Mouse (Mus musculus) MEL (cell line): ENCODE results near the gene Coro2b.

ENCODE experiments used
- CHD2 ChIP-seq: IDR thresholded peaks from 2 replicates; pipeline ENCODE4 v1.6.1; 2011; ENCODE audit warnings: low read length, improper control_type of control experiment
- CTCF ChIP-seq, 3 experiments: IDR thresholded peaks in 2 of 3; conservative IDR thresholded peaks in 1 of 3; 2 replicates each; pipeline ENCODE4 v1.5.1; 2011 to 2012; ENCODE audit warnings: low read length in 3 of 3, low read depth in 2 of 3, mild to moderate bottlenecking in 2 of 3, improper control_type of control experiment in 1 of 3, inconsistent platforms in 1 of 3, mixed read lengths in 1 of 3, moderate library complexity in 1 of 3; ENCODE audit not compliant: control insufficient read depth in 1 of 3, insufficient read depth in 1 of 3, poor library complexity in 1 of 3, severe bottlenecking in 1 of 3
- ELF1 ChIP-seq: IDR thresholded peaks from 2 replicates; pipeline ENCODE4 v1.6.1; 2014; ENCODE audit warnings: low read depth, mild to moderate bottlenecking, inconsistent platforms, low read length, improper control_type of control experiment, moderate library complexity
- EP300 ChIP-seq, 2 experiments: IDR thresholded peaks; 2 replicates each; pipeline ENCODE4 v1.6.1; 2011; ENCODE audit warnings: improper control_type of control experiment in 2 of 2, low read length in 2 of 2, low read depth in 1 of 2, mild to moderate bottlenecking in 1 of 2
- ETS1 ChIP-seq: IDR thresholded peaks from 2 replicates; pipeline ENCODE4 v1.6.1; 2012; ENCODE audit warnings: low read depth, mild to moderate bottlenecking, inconsistent platforms, low read length, improper control_type of control experiment, moderate library complexity
- MAFK ChIP-seq: IDR thresholded peaks from 2 replicates; pipeline ENCODE4 v1.6.1; 2011; ENCODE audit warnings: low read depth, mild to moderate bottlenecking, low read length, improper control_type of control experiment, borderline replicate concordance
- POLR2A ChIP-seq, 2 experiments: IDR thresholded peaks; 2 replicates each; pipeline ENCODE4 v1.6.1; 2011 to 2012; ENCODE audit warnings: low read length in 2 of 2, mild to moderate bottlenecking in 2 of 2, control low read depth in 1 of 2, improper control_type of control experiment in 1 of 2, low read depth in 1 of 2, moderate library complexity in 1 of 2; ENCODE audit not compliant: control insufficient read depth in 1 of 2, insufficient read depth in 1 of 2, poor library complexity in 1 of 2
- SMC3 ChIP-seq: IDR thresholded peaks from 2 replicates; pipeline ENCODE4 v1.6.1; 2011; ENCODE audit warnings: low read depth, low read length, improper control_type of control experiment
- TAL1 ChIP-seq: IDR thresholded peaks from 2 replicates; pipeline ENCODE4 v1.6.1; 2012; ENCODE audit warnings: mild to moderate bottlenecking, inconsistent platforms, low read length, moderate library complexity, mixed read lengths
- ZMIZ1 ChIP-seq: IDR thresholded peaks from 2 replicates; pipeline ENCODE4 v1.6.1; 2012; ENCODE audit warnings: low read depth, mild to moderate bottlenecking, inconsistent platforms, low read length, improper control_type of control experiment, moderate library complexity
- ZNF384 ChIP-seq: IDR thresholded peaks from 2 replicates; pipeline ENCODE4 v1.6.1; 2012; ENCODE audit warnings: low read depth, mild to moderate bottlenecking, inconsistent platforms, low read length, improper control_type of control experiment

- TF ChIP-seq ETS1 (no peak), CTCF (IDR thresholded peaks at IDR 0.05 in 2 of 3, conservative IDR thresholded peaks at IDR 0.05 in 1 of 3; ENCODE audit: control insufficient read depth in 1 of 3, insufficient read depth in 1 of 3, low read depth in 2 of 3, low read length in 3 of 3, poor library complexity in 1 of 3, severe bottlenecking in 1 of 3) (no peak), MAFK (no peak), EP300 (IDR thresholded peaks at IDR 0.05; ENCODE audit: low read depth in 1 of 2, low read length in 2 of 2) (no peak), CHD2 (no peak), ZMIZ1 (no peak), POLR2A (IDR thresholded peaks at IDR 0.05; ENCODE audit: control insufficient read depth in 1 of 2, insufficient read depth in 1 of 2, low read depth in 1 of 2, low read length in 2 of 2, poor library complexity in 1 of 2) (no peak), ELF1 (no peak), ZNF384 (no peak), SMC3 (no peak), TAL1 (no peak)
These were observed 30.3 kb downstream of the Coro2b start for GRCm38 (mm10) chr9:62506467-62507067.
